Mouse (Mus musculus): ENCODE measurements around the gene G6pc3. TPM values are rescaled to one million over a fixed set of nuclear protein-coding genes. Genes with fewer than 3 reads are reported as not detected.

G6pc3 gene
- polyA plus RNA-seq, 1 experiment from 2014 or later: 46.0 TPM

- H3K4me1 ChIP-seq (ENCODE audit: insufficient read depth, low read length): peaks cover 36% of the 10 kb centered on the region
- 9% methylated on average over 7 of the region's 7 CpGs for WGBS
These were observed 39.3 kb downstream of the G6pc3 start for GRCm38 (mm10) chr11:102228646-102229268.

GRCm38 (mm10) chr11:102229331-102229953 lies 40.0 kb downstream of the G6pc3 start:
- no peaks in the 10 kb centered on the region for H3K36me3 ChIP-seq (ENCODE audit: insufficient read depth, low read length)
- 1% methylated on average over 25 of the region's 47 CpGs for WGBS
- peak; percentile 35 for ATAC-seq (ENCODE audit: low FRiP score, low TSS enrichment)
- peak overlapping the region; percentile 44; the same call in 1 of the 2 replicates for H3K27ac ChIP-seq (ENCODE audit: low read length)
- peak overlapping the region; percentile 91 for H3K9ac ChIP-seq (replicated peaks; ENCODE audit: low read length)
- peaks cover 33% of the 10 kb centered on the region for H3K4me1 ChIP-seq (ENCODE audit: insufficient read depth, low read length)
- peak overlapping the region; percentile 89 for H3K4me2 ChIP-seq (replicated peaks; ENCODE audit: low read depth, low read length)
- no peaks in the 10 kb centered on the region for H3K27me3 ChIP-seq (ENCODE audit: insufficient read depth, low read length)
- H3K9me3 ChIP-seq (ENCODE audit: low read length): no peaks in the 10 kb centered on the region
- peak overlapping the region; percentile 82 for H3K4me3 ChIP-seq (ENCODE audit: low read length)

More at GRCm38 (mm10) chr11:102228646-102229268, 39.3 kb downstream of the G6pc3 start:
- Histone ChIP-seq H3K4me2 (replicated peaks; ENCODE audit: low read depth, low read length) (peak overlapping the region; percentile 89), H3K27me3 (ENCODE audit: insufficient read depth, low read length) (no peaks in the 10 kb centered on the region), H3K9me3 (ENCODE audit: low read length) (no peaks in the 10 kb centered on the region), H3K9ac (replicated peaks; ENCODE audit: low read length) (peak overlapping the region; percentile 91), H3K27ac (ENCODE audit: low read length) (no peak overlapping the region), H3K36me3 (ENCODE audit: insufficient read depth, low read length) (no peaks in the 10 kb centered on the region), H3K4me3 (ENCODE audit: low read length) (peak overlapping the region; percentile 82)
- no peak for ATAC-seq (ENCODE audit: low FRiP score, low TSS enrichment)

GRCm38 (mm10) chr11:102230006-102230741 lies 40.8 kb downstream of the G6pc3 start, which contains the start of gene Hdac5:
Hdac5 (minus strand) TSS chr11:102230166.
- Histone ChIP-seq H3K36me3 (ENCODE audit: insufficient read depth, low read length) (no peaks in the 10 kb centered on the region), H3K9me3 (ENCODE audit: low read length) (no peaks in the 10 kb centered on the region), H3K27me3 (ENCODE audit: insufficient read depth, low read length) (no peaks in the 10 kb centered on the region), H3K4me1 (ENCODE audit: insufficient read depth, low read length) (peaks cover 26% of the 10 kb centered on the region), H3K27ac (ENCODE audit: low read length) (peak within 1 kb of the TSS; percentile 54; the same call in 1 of the 2 replicates), H3K4me2 (replicated peaks; ENCODE audit: low read depth, low read length) (peak within 1 kb of the TSS; percentile 89), H3K9ac (replicated peaks; ENCODE audit: low read length) (peak within 1 kb of the TSS; percentile 91), H3K4me3 (ENCODE audit: low read length) (peak within 1 kb of the TSS; percentile 82)
- under 1% methylated on average over 42 of the region's 49 CpGs for WGBS
- peak; percentile 90 for ATAC-seq (ENCODE audit: low FRiP score, low TSS enrichment)

GRCm38 (mm10) chr11:102236022-102236421 lies 46.6 kb downstream of the G6pc3 start:
- Histone ChIP-seq H3K4me2 (replicated peaks; ENCODE audit: low read depth, low read length) (no peak overlapping the region), H3K9ac (replicated peaks; ENCODE audit: low read length) (no peak overlapping the region), H3K4me1 (ENCODE audit: insufficient read depth, low read length) (no peaks in the 10 kb centered on the region)

GRCm38 (mm10) chr11:102240636-102241035 lies 51.2 kb downstream of the G6pc3 start:
- no peaks in the 10 kb centered on the region for H3K36me3 ChIP-seq (ENCODE audit: insufficient read depth, low read length)
- ATAC-seq (ENCODE audit: low FRiP score, low TSS enrichment): no peak
- 0 out of 2 replicates have a peak, but pooled peaks cover 4% of the 10 kb centered on the region for H3K9me3 ChIP-seq (ENCODE audit: low read length)
- no peak overlapping the region for H3K4me2 ChIP-seq (replicated peaks; ENCODE audit: low read depth, low read length)
- 85% methylated on average over 6 of the region's 6 CpGs for WGBS
- H3K4me1 ChIP-seq (ENCODE audit: insufficient read depth, low read length): peaks cover 13% of the 10 kb centered on the region
- H3K9ac ChIP-seq (replicated peaks; ENCODE audit: low read length): no peak overlapping the region
- 0 out of 2 replicates have a peak, but pooled peaks cover 3% of the 10 kb centered on the region for H3K27me3 ChIP-seq (ENCODE audit: insufficient read depth, low read length)
- H3K27ac ChIP-seq (ENCODE audit: low read length): no peak overlapping the region
- no peak overlapping the region for H3K4me3 ChIP-seq (ENCODE audit: low read length)

More at GRCm38 (mm10) chr11:102236022-102236421, 46.6 kb downstream of the G6pc3 start:
- 67% methylated on average over 2 of the region's 2 CpGs for WGBS
- Histone ChIP-seq H3K27me3 (ENCODE audit: insufficient read depth, low read length) (no peaks in the 10 kb centered on the region), H3K36me3 (ENCODE audit: insufficient read depth, low read length) (no peaks in the 10 kb centered on the region), H3K9me3 (ENCODE audit: low read length) (no peaks in the 10 kb centered on the region), H3K4me3 (ENCODE audit: low read length) (no peak overlapping the region), H3K27ac (ENCODE audit: low read length) (no peak overlapping the region)
- ATAC-seq (ENCODE audit: low FRiP score, low TSS enrichment): no peak

- no peak for ATAC-seq (ENCODE audit: low FRiP score, low TSS enrichment)
- no peak overlapping the region for H3K4me3 ChIP-seq (ENCODE audit: low read length)
- 90% methylated on average over 5 of the region's 5 CpGs for WGBS
- no peak overlapping the region for H3K4me2 ChIP-seq (replicated peaks; ENCODE audit: low read depth, low read length)
- no peaks in the 10 kb centered on the region for H3K36me3 ChIP-seq (ENCODE audit: insufficient read depth, low read length)
- no peak overlapping the region for H3K9ac ChIP-seq (replicated peaks; ENCODE audit: low read length)
- H3K9me3 ChIP-seq (ENCODE audit: low read length): 0 out of 2 replicates have a peak, but pooled peaks cover 4% of the 10 kb centered on the region
- H3K4me1 ChIP-seq (ENCODE audit: insufficient read depth, low read length): peaks cover 16% of the 10 kb centered on the region
- H3K27me3 ChIP-seq (ENCODE audit: insufficient read depth, low read length): 0 out of 2 replicates have a peak, but pooled peaks cover 3% of the 10 kb centered on the region
- H3K27ac ChIP-seq (ENCODE audit: low read length): no peak overlapping the region
These were observed 51.8 kb downstream of the G6pc3 start for GRCm38 (mm10) chr11:102241246-102241645.

GRCm38 (mm10) chr11:102241874-102242273 lies 52.5 kb downstream of the G6pc3 start:
- H3K36me3 ChIP-seq (ENCODE audit: insufficient read depth, low read length): no peaks in the 10 kb centered on the region
- WGBS: 46% methylated on average over 5 of the region's 5 CpGs
- H3K4me1 ChIP-seq (ENCODE audit: insufficient read depth, low read length): peaks cover 16% of the 10 kb centered on the region
- no peak overlapping the region for H3K27ac ChIP-seq (ENCODE audit: low read length)
- H3K4me3 ChIP-seq (ENCODE audit: low read length): no peak overlapping the region
- H3K9me3 ChIP-seq (ENCODE audit: low read length): 0 out of 2 replicates have a peak, but pooled peaks cover 4% of the 10 kb centered on the region
- ATAC-seq (ENCODE audit: low FRiP score, low TSS enrichment): no peak
- no peak overlapping the region for H3K9ac ChIP-seq (replicated peaks; ENCODE audit: low read length)
- 0 out of 2 replicates have a peak, but pooled peaks cover 3% of the 10 kb centered on the region for H3K27me3 ChIP-seq (ENCODE audit: insufficient read depth, low read length)
- H3K4me2 ChIP-seq (replicated peaks; ENCODE audit: low read depth, low read length): no peak overlapping the region

Small RNA genes lying within 50 kb of the gene (microRNA-seq; reads per million reads assigned to microRNA genes)
- 1.6 reads per million, percentile 3 among the genes with 10 or more reads in this experiment for gene Mir8101

Other genes starting within 250 kb of the G6pc3 start
- gene Sost, start 222.6 kb upstream of the G6pc3 start, polyA plus RNA-seq (2015; fragmentation: Nextera tagmentation; extraction: Ambion mirVana): 0.76 and 0.80 TPM in 2 replicates
- gene Cfap97d1, start 205.3 kb upstream of the G6pc3 start, polyA plus RNA-seq (2015; fragmentation: Nextera tagmentation; extraction: Ambion mirVana): not detected in 2 replicates
- 39.6 and 39.7 TPM in 2 replicates for gene Dusp3, start 202.6 kb upstream of the G6pc3 start, polyA plus RNA-seq (2015; fragmentation: Nextera tagmentation; extraction: Ambion mirVana)
- gene Mpp3, start 161.2 kb upstream of the G6pc3 start, polyA plus RNA-seq (2015; fragmentation: Nextera tagmentation; extraction: Ambion mirVana): 7.2 and 9.0 TPM in 2 replicates
- 1.3 and 1.8 TPM in 2 replicates for gene Cd300lg, start 148.1 kb upstream of the G6pc3 start, polyA plus RNA-seq (2015; fragmentation: Nextera tagmentation; extraction: Ambion mirVana)
- gene Mpp2, start 101.1 kb upstream of the G6pc3 start, polyA plus RNA-seq (2015; fragmentation: Nextera tagmentation; extraction: Ambion mirVana): 14.4 and 16.4 TPM in 2 replicates
- gene Ppy, start 88.3 kb upstream of the G6pc3 start, polyA plus RNA-seq (2015; fragmentation: Nextera tagmentation; extraction: Ambion mirVana): not detected in 2 replicates
- not detected in 2 replicates for gene Pyy, start 81.8 kb upstream of the G6pc3 start, polyA plus RNA-seq (2015; fragmentation: Nextera tagmentation; extraction: Ambion mirVana)
- gene Nags, start 44.1 kb upstream of the G6pc3 start, polyA plus RNA-seq (2015; fragmentation: Nextera tagmentation; extraction: Ambion mirVana): 0.10 and 0.17 TPM in 2 replicates
- 42.7 and 43.1 TPM in 2 replicates for gene Tmem101, start 33.2 kb upstream of the G6pc3 start, polyA plus RNA-seq (2015; fragmentation: Nextera tagmentation; extraction: Ambion mirVana)
- gene Lsm12, start 4.3 kb upstream of the G6pc3 start, polyA plus RNA-seq (2015; fragmentation: Nextera tagmentation; extraction: Ambion mirVana): 90.2 and 108 TPM in 2 replicates
- 51.5 and 59.8 TPM in 2 replicates for gene Hdac5, start 40.5 kb downstream of the G6pc3 start, polyA plus RNA-seq (2015; fragmentation: Nextera tagmentation; extraction: Ambion mirVana)
- 21.2 and 24.6 TPM in 2 replicates for gene BC030867, start 59.3 kb downstream of the G6pc3 start, polyA plus RNA-seq (2015; fragmentation: Nextera tagmentation; extraction: Ambion mirVana)
- not detected in 2 replicates for gene Asb16, start 79.1 kb downstream of the G6pc3 start, polyA plus RNA-seq (2015; fragmentation: Nextera tagmentation; extraction: Ambion mirVana)
- gene Tmub2, start 95.3 kb downstream of the G6pc3 start, polyA plus RNA-seq (2015; fragmentation: Nextera tagmentation; extraction: Ambion mirVana): 64.4 and 66.7 TPM in 2 replicates
- 12.4 and 13.3 TPM in 2 replicates for gene Atxn7l3, start 107.0 kb downstream of the G6pc3 start, polyA plus RNA-seq (2015; fragmentation: Nextera tagmentation; extraction: Ambion mirVana)
- 94.7 and 97.3 TPM in 2 replicates for gene Ubtf, start 130.1 kb downstream of the G6pc3 start, polyA plus RNA-seq (2015; fragmentation: Nextera tagmentation; extraction: Ambion mirVana)
- 9.0 and 9.6 TPM in 2 replicates for gene Slc4a1, start 176.6 kb downstream of the G6pc3 start, polyA plus RNA-seq (2015; fragmentation: Nextera tagmentation; extraction: Ambion mirVana)
- gene Rundc3a, start 203.8 kb downstream of the G6pc3 start, polyA plus RNA-seq (2015; fragmentation: Nextera tagmentation; extraction: Ambion mirVana): 3.3 and 3.9 TPM in 2 replicates
- 337 and 360 TPM in 2 replicates for gene Slc25a39, start 218.3 kb downstream of the G6pc3 start, polyA plus RNA-seq (2015; fragmentation: Nextera tagmentation; extraction: Ambion mirVana)
- 208 and 213 TPM in 2 replicates for gene Grn, start 240.7 kb downstream of the G6pc3 start, polyA plus RNA-seq (2015; fragmentation: Nextera tagmentation; extraction: Ambion mirVana)

Measured in kidney, embryonic 16.5 days (tissue).